Mouse (Mus musculus) intestine, embryonic 16.5 days (tissue): ENCODE data around the gene Limch1. TPM values are rescaled to one million over a fixed set of nuclear protein-coding genes. Genes with fewer than 3 reads are reported as not detected.

ENCODE experiments used
- ATAC-seq: fragments of 200-750 bp; cut with Nextera tagmentation; 2 replicates; pipeline ENCODE4 v1.8.0; 2017; ENCODE audit warnings: moderate TSS enrichment, moderate library complexity
- H3K27ac ChIP-seq: fragments of 300-500 bp; sonication (generic); 2 replicates; pipeline ENCODE4 v1.5.1; 2014; ENCODE audit warnings: mild to moderate bottlenecking, low read length
- H3K27me3 ChIP-seq: fragments of 300-500 bp; sonication (generic); replicated peaks from 2 replicates; pipeline ENCODE4 v1.6.1; 2014; ENCODE audit warnings: low read length, control low read depth, mixed read lengths; ENCODE audit not compliant: control insufficient read depth, insufficient read depth
- H3K36me3 ChIP-seq: fragments of 300-500 bp; sonication (generic); 2 replicates; pipeline ENCODE4 v1.6.1; 2014; ENCODE audit warnings: low read length, control low read depth; ENCODE audit not compliant: control insufficient read depth, insufficient read depth
- H3K4me1 ChIP-seq: fragments of 300-500 bp; sonication (generic); 2 replicates; pipeline ENCODE4 v1.6.1; 2014; ENCODE audit warnings: low read length, control low read depth, mixed read lengths; ENCODE audit not compliant: control insufficient read depth, insufficient read depth
- H3K4me2 ChIP-seq: fragments of 300-500 bp; sonication (generic); 2 replicates; pipeline ENCODE4 v1.6.1; 2014; ENCODE audit warnings: low read depth, low read length, control low read depth
- H3K4me3 ChIP-seq: fragments of 300-500 bp; sonication (generic); 2 replicates; pipeline ENCODE4 v1.5.1; 2014; ENCODE audit warnings: mild to moderate bottlenecking, low read length
- H3K9ac ChIP-seq: fragments of 300-500 bp; sonication (generic); 2 replicates; pipeline ENCODE4 v1.6.1; 2014; ENCODE audit warnings: low read depth, low read length
- H3K9me3 ChIP-seq: fragments of 300-500 bp; sonication (generic); 2 replicates; pipeline ENCODE4 v1.6.1; 2016; ENCODE audit warnings: low read length, control low read depth; ENCODE audit not compliant: control insufficient read depth
- WGBS: fragments of 180-500 bp; shearing (Covaris S2); extraction: QIAGEN DNeasy Blood & Tissue Kit; methylation state at CpG from one replicate; pipeline ENCODE4 v1.1.7; 2014; 5-methylcytosine and 5-hydroxymethylcytosine counted together
- polyA plus RNA-seq: library from polyadenylated mRNA; unstranded; fragments of >200 nt; fragmentation: Nextera tagmentation; extraction: Ambion mirVana; gene quantifications from 2 replicates; pipeline ENCODE4 v1.2.1, GENCODE M21; 2015

The Limch1 gene
- polyA plus RNA-seq, 1 experiment from 2014 or later, result 8.5 TPM

- Histone ChIP-seq H3K27me3 (no peaks in the 10 kb centered on the region), H3K36me3 (no peaks in the 10 kb centered on the region), H3K9ac (no peak overlapping the region), H3K4me3 (no peak overlapping the region), H3K4me1 (no peaks in the 10 kb centered on the region), H3K9me3 (no peaks in the 10 kb centered on the region), H3K4me2 (no peak overlapping the region), H3K27ac (no peak overlapping the region)
- no peak for ATAC-seq
- WGBS, result 72% methylated on average over 10 of the region's 10 CpGs
Observed at GRCm38 (mm10) chr5:66756821-66757705, 11.4 kb downstream of the Limch1 start.

- Histone ChIP-seq H3K9ac (no peak overlapping the region), H3K4me2 (no peak overlapping the region), H3K9me3 (no peaks in the 10 kb centered on the region), H3K27me3 (no peaks in the 10 kb centered on the region), H3K4me1 (no peaks in the 10 kb centered on the region), H3K36me3 (no peaks in the 10 kb centered on the region), H3K27ac (no peak overlapping the region), H3K4me3 (no peak overlapping the region)
- 59% methylated on average over 2 of the region's 2 CpGs for WGBS
- no peak for ATAC-seq
Observed at GRCm38 (mm10) chr5:66757706-66758237, 12.1 kb downstream of the Limch1 start.

- Histone ChIP-seq H3K36me3 (no peaks in the 10 kb centered on the region), H3K4me1 (no peaks in the 10 kb centered on the region), H3K9ac (no peak overlapping the region), H3K4me2 (no peak overlapping the region), H3K9me3 (no peaks in the 10 kb centered on the region), H3K27me3 (no peaks in the 10 kb centered on the region), H3K27ac (no peak overlapping the region), H3K4me3 (no peak overlapping the region)
- no peak for ATAC-seq
- WGBS, result 63% methylated on average over 2 of the region's 2 CpGs
Observed at GRCm38 (mm10) chr5:66759354-66759753, 13.7 kb downstream of the Limch1 start.

- H3K4me1 ChIP-seq, result no peaks in the 10 kb centered on the region
- no peak overlapping the region for H3K4me2 ChIP-seq
- H3K4me3 ChIP-seq, result no peak overlapping the region
- no peaks in the 10 kb centered on the region for H3K27me3 ChIP-seq
- 91% methylated on average over 10 of the region's 10 CpGs for WGBS
- no peaks in the 10 kb centered on the region for H3K36me3 ChIP-seq
- no peak overlapping the region for H3K27ac ChIP-seq
- no peak for ATAC-seq
- no peak overlapping the region for H3K9ac ChIP-seq
- H3K9me3 ChIP-seq, result no peaks in the 10 kb centered on the region
Observed at GRCm38 (mm10) chr5:66760747-66761146, 15.1 kb downstream of the Limch1 start.

GRCm38 (mm10) chr5:66762006-66762405 is 16.4 kb downstream of the Limch1 start:
- ATAC-seq, result no peak
- H3K36me3 ChIP-seq, result no peaks in the 10 kb centered on the region
- no peak overlapping the region for H3K4me3 ChIP-seq
- no peaks in the 10 kb centered on the region for H3K27me3 ChIP-seq
- H3K4me2 ChIP-seq, result no peak overlapping the region
- H3K27ac ChIP-seq, result no peak overlapping the region
- H3K9ac ChIP-seq, result no peak overlapping the region
- 82% methylated on average over 2 of the region's 2 CpGs for WGBS
- H3K4me1 ChIP-seq, result no peaks in the 10 kb centered on the region
- no peaks in the 10 kb centered on the region for H3K9me3 ChIP-seq

GRCm38 (mm10) chr5:66764129-66764528 is 18.5 kb downstream of the Limch1 start:
- Histone ChIP-seq H3K27ac (no peak overlapping the region), H3K4me3 (no peak overlapping the region), H3K27me3 (no peaks in the 10 kb centered on the region), H3K9ac (no peak overlapping the region), H3K4me1 (no peaks in the 10 kb centered on the region), H3K9me3 (no peaks in the 10 kb centered on the region), H3K4me2 (no peak overlapping the region), H3K36me3 (no peaks in the 10 kb centered on the region)
- WGBS, result 80% methylated on average over 6 of the region's 6 CpGs
- ATAC-seq, result no peak

- H3K4me2 ChIP-seq, result no peak overlapping the region
- no peak for ATAC-seq
- WGBS, result 62% methylated on average over 2 of the region's 2 CpGs
Observed at GRCm38 (mm10) chr5:66765911-66766310, 20.3 kb downstream of the Limch1 start.

GRCm38 (mm10) chr5:66768034-66768433 is 22.4 kb downstream of the Limch1 start:
- H3K4me3 ChIP-seq, result no peak overlapping the region
- WGBS, result 38% methylated on average over 4 of the region's 4 CpGs
- no peak for ATAC-seq

More at GRCm38 (mm10) chr5:66765911-66766310, 20.3 kb downstream of the Limch1 start:
- H3K27me3 ChIP-seq, result no peaks in the 10 kb centered on the region
- no peaks in the 10 kb centered on the region for H3K4me1 ChIP-seq
- no peak overlapping the region for H3K27ac ChIP-seq
- H3K9me3 ChIP-seq, result no peaks in the 10 kb centered on the region
- H3K36me3 ChIP-seq, result no peaks in the 10 kb centered on the region
- H3K9ac ChIP-seq, result no peak overlapping the region
- H3K4me3 ChIP-seq, result no peak overlapping the region

GRCm38 (mm10) chr5:66769070-66769469 is 23.4 kb downstream of the Limch1 start:
- no peaks in the 10 kb centered on the region for H3K9me3 ChIP-seq
- no peak overlapping the region for H3K27ac ChIP-seq
- H3K36me3 ChIP-seq, result no peaks in the 10 kb centered on the region
- no peak overlapping the region for H3K4me3 ChIP-seq
- no peak for ATAC-seq
- no peaks in the 10 kb centered on the region for H3K4me1 ChIP-seq
- H3K27me3 ChIP-seq, result no peaks in the 10 kb centered on the region
- no peak overlapping the region for H3K4me2 ChIP-seq
- H3K9ac ChIP-seq, result no peak overlapping the region
- WGBS, result 66% methylated on average over 4 of the region's 4 CpGs

More at GRCm38 (mm10) chr5:66768034-66768433, 22.4 kb downstream of the Limch1 start:
- H3K4me2 ChIP-seq, result no peak overlapping the region
- H3K4me1 ChIP-seq, result no peaks in the 10 kb centered on the region
- no peaks in the 10 kb centered on the region for H3K27me3 ChIP-seq
- H3K36me3 ChIP-seq, result no peaks in the 10 kb centered on the region
- H3K9ac ChIP-seq, result no peak overlapping the region
- H3K27ac ChIP-seq, result no peak overlapping the region
- H3K9me3 ChIP-seq, result no peaks in the 10 kb centered on the region
